Mouse (Mus musculus) MEL (cell line): ENCODE measurements around the gene Rassf8. TPM values are rescaled to one million over a fixed set of nuclear protein-coding genes. Genes with fewer than 3 reads are reported as not detected.

Source experiments
- DNase-seq: peaks from one replicate; pipeline ENCODE4 v3.0.0; 2011; ENCODE audit warnings: low read depth, low spot score
- H3K27ac ChIP-seq: 2 replicates; pipeline ENCODE4 v1.5.1; 2012; ENCODE audit warnings: low read depth, mild to moderate bottlenecking, control low read depth, low read length, moderate library complexity; ENCODE audit not compliant: control insufficient read depth
- H3K27me3 ChIP-seq, 2 experiments: fragments of 150-350 bp in 1 of 2; sonication (generic) in 1 of 2; 2 replicates each; pipeline ENCODE4 v1.6.1; 2012; ENCODE audit warnings: low read length in 2 of 2, mild to moderate bottlenecking in 2 of 2, improper control_type of control experiment in 1 of 2, moderate library complexity in 1 of 2; ENCODE audit not compliant: insufficient read depth in 2 of 2, control insufficient read depth in 1 of 2
- H3K36me3 ChIP-seq, 2 experiments: 2 replicates each; pipeline ENCODE4 v1.6.1; 2012 to 2014; ENCODE audit warnings: low read length in 2 of 2, improper control_type of control experiment in 1 of 2, inconsistent platforms in 1 of 2, mild to moderate bottlenecking in 1 of 2; ENCODE audit not compliant: insufficient read depth in 2 of 2, control insufficient read depth in 1 of 2
- H3K4me1 ChIP-seq, 2 experiments: fragments of 150-350 bp in 1 of 2; sonication (generic) in 1 of 2; 2 replicates each; pipeline ENCODE4 v1.6.1; 2012; ENCODE audit warnings: low read length in 2 of 2, improper control_type of control experiment in 1 of 2, mild to moderate bottlenecking in 1 of 2; ENCODE audit not compliant: insufficient read depth in 2 of 2, control insufficient read depth in 1 of 2
- H3K4me3 ChIP-seq, 2 experiments: fragments of 150-350 bp in 1 of 2; sonication (generic) in 1 of 2; 2 replicates each; pipeline ENCODE4 v1.5.1; 2012; ENCODE audit warnings: low read depth in 2 of 2, low read length in 2 of 2, mild to moderate bottlenecking in 2 of 2, moderate library complexity in 2 of 2, control low read depth in 1 of 2, improper control_type of control experiment in 1 of 2; ENCODE audit not compliant: control insufficient read depth in 1 of 2, insufficient read depth in 1 of 2
- H3K79me2 ChIP-seq: 2 replicates; pipeline ENCODE4 v1.6.1; 2012; ENCODE audit warnings: mild to moderate bottlenecking, low read length, moderate library complexity; ENCODE audit not compliant: control insufficient read depth, poor library complexity, insufficient read depth
- H3K9ac ChIP-seq: 2 replicates; pipeline ENCODE4 v1.6.1; 2012; ENCODE audit warnings: low read depth, mild to moderate bottlenecking, control low read depth, low read length, moderate library complexity; ENCODE audit not compliant: control insufficient read depth, poor library complexity, severe bottlenecking
- H3K9me3 ChIP-seq: fragments of 150-350 bp; sonication (generic); replicated peaks from 2 replicates; pipeline ENCODE4 v1.6.1; 2012; ENCODE audit warnings: mild to moderate bottlenecking, low read length, improper control_type of control experiment, moderate library complexity; ENCODE audit not compliant: insufficient read depth
- BHLHE40 ChIP-seq: IDR thresholded peaks from 2 replicates; pipeline ENCODE4 v1.6.1; 2012; ENCODE audit warnings: low read depth, mild to moderate bottlenecking, inconsistent platforms, low read length, improper control_type of control experiment, borderline replicate concordance
- CTCF ChIP-seq, 3 experiments: IDR thresholded peaks in 2 of 3; conservative IDR thresholded peaks in 1 of 3; 2 replicates each; pipeline ENCODE4 v1.5.1; 2011 to 2012; ENCODE audit warnings: low read length in 3 of 3, low read depth in 2 of 3, mild to moderate bottlenecking in 2 of 3, improper control_type of control experiment in 1 of 3, inconsistent platforms in 1 of 3, mixed read lengths in 1 of 3, moderate library complexity in 1 of 3; ENCODE audit not compliant: control insufficient read depth in 1 of 3, insufficient read depth in 1 of 3, poor library complexity in 1 of 3, severe bottlenecking in 1 of 3
- E2F4 ChIP-seq: IDR thresholded peaks from 2 replicates; pipeline ENCODE4 v1.6.1; 2011; ENCODE audit warnings: low read depth, low read length, improper control_type of control experiment, borderline replicate concordance
- ELF1 ChIP-seq: IDR thresholded peaks from 2 replicates; pipeline ENCODE4 v1.6.1; 2014; ENCODE audit warnings: low read depth, mild to moderate bottlenecking, inconsistent platforms, low read length, improper control_type of control experiment, moderate library complexity
- ETS1 ChIP-seq: IDR thresholded peaks from 2 replicates; pipeline ENCODE4 v1.6.1; 2012; ENCODE audit warnings: low read depth, mild to moderate bottlenecking, inconsistent platforms, low read length, improper control_type of control experiment, moderate library complexity
- GABPA ChIP-seq: IDR thresholded peaks from 2 replicates; pipeline ENCODE4 v1.6.1; 2012; ENCODE audit warnings: low read depth, mild to moderate bottlenecking, inconsistent platforms, low read length, improper control_type of control experiment, moderate library complexity
- HCFC1 ChIP-seq: IDR thresholded peaks from 2 replicates; pipeline ENCODE4 v1.6.1; 2012; ENCODE audit warnings: low read depth, mild to moderate bottlenecking, inconsistent platforms, low read length, improper control_type of control experiment, moderate library complexity
- MAX ChIP-seq: IDR thresholded peaks from 2 replicates; pipeline ENCODE4 v1.6.1; 2011; ENCODE audit warnings: low read length, improper control_type of control experiment
- MAZ ChIP-seq: IDR thresholded peaks from 2 replicates; pipeline ENCODE4 v1.6.1; 2012; ENCODE audit warnings: low read depth, mild to moderate bottlenecking, inconsistent platforms, low read length, improper control_type of control experiment
- MYB ChIP-seq: IDR thresholded peaks from 2 replicates; pipeline ENCODE4 v1.6.1; 2011; ENCODE audit warnings: mild to moderate bottlenecking, low read depth, low read length, improper control_type of control experiment
- MYC ChIP-seq: IDR thresholded peaks from 2 replicates; pipeline ENCODE4 v1.6.1; 2011; ENCODE audit warnings: low read depth, mild to moderate bottlenecking, low read length, improper control_type of control experiment, moderate library complexity
- NELFE ChIP-seq: IDR thresholded peaks from 2 replicates; pipeline ENCODE4 v1.6.1; 2011; ENCODE audit warnings: low read depth, low read length, improper control_type of control experiment
- SIN3A ChIP-seq: IDR thresholded peaks from 2 replicates; pipeline ENCODE4 v1.6.1; 2012; ENCODE audit warnings: low read length, improper control_type of control experiment, inconsistent platforms
- SMC3 ChIP-seq: IDR thresholded peaks from 2 replicates; pipeline ENCODE4 v1.6.1; 2011; ENCODE audit warnings: low read depth, low read length, improper control_type of control experiment
- TAL1 ChIP-seq: IDR thresholded peaks from 2 replicates; pipeline ENCODE4 v1.6.1; 2012; ENCODE audit warnings: mild to moderate bottlenecking, inconsistent platforms, low read length, moderate library complexity, mixed read lengths
- TBP ChIP-seq: IDR thresholded peaks from 2 replicates; pipeline ENCODE4 v1.8.0; 2011; ENCODE audit warnings: low read depth, low read length, improper control_type of control experiment
- TCF12 ChIP-seq: IDR thresholded peaks from 2 replicates; pipeline ENCODE4 v1.6.1; 2014; ENCODE audit warnings: low read depth, mild to moderate bottlenecking, inconsistent platforms, low read length, improper control_type of control experiment, moderate library complexity
- UBTF ChIP-seq: IDR thresholded peaks from 2 replicates; pipeline ENCODE4 v1.6.1; 2012; ENCODE audit warnings: low read depth, mild to moderate bottlenecking, inconsistent platforms, low read length, improper control_type of control experiment, moderate library complexity, borderline replicate concordance; ENCODE audit not compliant: insufficient read depth
- USF1 ChIP-seq: IDR thresholded peaks from 2 replicates; pipeline ENCODE4 v1.6.1; 2014; ENCODE audit warnings: low read depth, mild to moderate bottlenecking, inconsistent platforms, low read length, improper control_type of control experiment, moderate library complexity
- USF2 ChIP-seq, 2 experiments: IDR thresholded peaks; 2 replicates each; pipeline ENCODE4 v1.6.1; 2011 to 2012; ENCODE audit warnings: improper control_type of control experiment in 2 of 2, low read length in 2 of 2, borderline replicate concordance in 1 of 2, inconsistent platforms in 1 of 2, low read depth in 1 of 2, mild to moderate bottlenecking in 1 of 2; ENCODE audit not compliant: insufficient read depth in 1 of 2
- ZKSCAN1 ChIP-seq: IDR thresholded peaks from 2 replicates; pipeline ENCODE4 v1.6.1; 2012; ENCODE audit warnings: low read depth, mild to moderate bottlenecking, inconsistent platforms, low read length, improper control_type of control experiment, moderate library complexity
- ZMIZ1 ChIP-seq: IDR thresholded peaks from 2 replicates; pipeline ENCODE4 v1.6.1; 2012; ENCODE audit warnings: low read depth, mild to moderate bottlenecking, inconsistent platforms, low read length, improper control_type of control experiment, moderate library complexity
- ZNF384 ChIP-seq: IDR thresholded peaks from 2 replicates; pipeline ENCODE4 v1.6.1; 2012; ENCODE audit warnings: low read depth, mild to moderate bottlenecking, inconsistent platforms, low read length, improper control_type of control experiment
- polyA plus RNA-seq, 2 experiments: library from polyadenylated mRNA; stranded (reverse) in 1 of 2; unstranded in 1 of 2; fragments of >175 nt in 1 of 2; fragments of >200 nt in 1 of 2; gene quantifications; 2 replicates each; pipeline versions ENCODE4 v1.2.1 to v1.2.4; 2012; ENCODE audit warnings: low replicate concordance in 2 of 2, low read depth in 1 of 2; ENCODE audit not compliant: insufficient read length in 2 of 2, insufficient read depth in 1 of 2, missing spikeins in 1 of 2
- total RNA-seq: library from RNA; depleted of rRNA; stranded (reverse); fragments of 300-350 nt; gene quantifications from 2 replicates; pipeline ENCODE4 v1.2.3, GENCODE M21; 2012

Rassf8 gene
- total and polyA plus RNA-seq, 3 experiments: not detected

- Histone ChIP-seq H3K27me3 (no peaks in the 10 kb centered on the region), H3K79me2 (no peaks in the 10 kb centered on the region), H3K9ac (no peak overlapping the region), H3K9me3 (no peaks in the 10 kb centered on the region), H3K4me3 (no peak overlapping the region), H3K36me3 (peaks cover 0 to 4% of the 10 kb centered on the region in 2 experiments; a peak in 2 of 4 replicates), H3K27ac (no peak overlapping the region), H3K4me1 (peaks cover 2 to 6% of the 10 kb centered on the region in 2 experiments; a peak in 2 of 4 replicates)
- TF ChIP-seq E2F4 (no peak), HCFC1 (no peak), GABPA (no peak), MYB (no peak), ZMIZ1 (no peak), UBTF (no peak), MAX (no peak), NELFE (no peak), USF1 (no peak), USF2 (IDR thresholded peaks at IDR 0.05; ENCODE audit: borderline replicate concordance in 1 of 2, insufficient read depth in 1 of 2, low read depth in 1 of 2, low read length in 2 of 2) (no peak), TAL1 (no peak), MAZ (no peak), SMC3 (no peak)
- DNase-seq: no peak
Measured at GRCm38 (mm10) chr6:145832927-145833326, 86.4 kb downstream of the Rassf8 start.

- DNase-seq: peak; percentile 26
- no peaks in the 10 kb centered on the region for H3K27me3 ChIP-seq
- peaks cover 2 to 6% of the 10 kb centered on the region in 2 experiments; a peak in 2 of 4 replicates for H3K4me1 ChIP-seq
Measured at GRCm38 (mm10) chr6:145835359-145835758, 88.8 kb downstream of the Rassf8 start.

More at GRCm38 (mm10) chr6:145835359-145835758, 88.8 kb downstream of the Rassf8 start:
- H3K9me3 ChIP-seq: no peaks in the 10 kb centered on the region
- no peak overlapping the region for H3K4me3 ChIP-seq
- H3K79me2 ChIP-seq: no peaks in the 10 kb centered on the region
- H3K27ac ChIP-seq: no peak overlapping the region
- H3K9ac ChIP-seq: no peak overlapping the region
- H3K36me3 ChIP-seq: peaks cover 0 to 2% of the 10 kb centered on the region in 2 experiments; a peak in 2 of 4 replicates
- no peak for TF ChIP-seq UBTF
- no peak for TF ChIP-seq BHLHE40
- TF ChIP-seq MAX: no peak
- no peak for TF ChIP-seq TBP
- no peak for TF ChIP-seq ELF1
- no peak for TF ChIP-seq ZKSCAN1
- TF ChIP-seq ETS1: no peak
- TF ChIP-seq CTCF (IDR thresholded peaks at IDR 0.05 in 2 of 3, conservative IDR thresholded peaks at IDR 0.05 in 1 of 3; ENCODE audit: control insufficient read depth in 1 of 3, insufficient read depth in 1 of 3, low read depth in 2 of 3, low read length in 3 of 3, poor library complexity in 1 of 3, severe bottlenecking in 1 of 3): no peak
- TF ChIP-seq ZMIZ1: no peak
- TF ChIP-seq SIN3A: no peak
- TF ChIP-seq MYC: no peak
- no peak for TF ChIP-seq TCF12
- TF ChIP-seq ZNF384: no peak
- TF ChIP-seq, all 39 proteins: peak for 0
